Mouse (Mus musculus): ENCODE results near the gene Rbm15.

The Rbm15 gene

DNA sequence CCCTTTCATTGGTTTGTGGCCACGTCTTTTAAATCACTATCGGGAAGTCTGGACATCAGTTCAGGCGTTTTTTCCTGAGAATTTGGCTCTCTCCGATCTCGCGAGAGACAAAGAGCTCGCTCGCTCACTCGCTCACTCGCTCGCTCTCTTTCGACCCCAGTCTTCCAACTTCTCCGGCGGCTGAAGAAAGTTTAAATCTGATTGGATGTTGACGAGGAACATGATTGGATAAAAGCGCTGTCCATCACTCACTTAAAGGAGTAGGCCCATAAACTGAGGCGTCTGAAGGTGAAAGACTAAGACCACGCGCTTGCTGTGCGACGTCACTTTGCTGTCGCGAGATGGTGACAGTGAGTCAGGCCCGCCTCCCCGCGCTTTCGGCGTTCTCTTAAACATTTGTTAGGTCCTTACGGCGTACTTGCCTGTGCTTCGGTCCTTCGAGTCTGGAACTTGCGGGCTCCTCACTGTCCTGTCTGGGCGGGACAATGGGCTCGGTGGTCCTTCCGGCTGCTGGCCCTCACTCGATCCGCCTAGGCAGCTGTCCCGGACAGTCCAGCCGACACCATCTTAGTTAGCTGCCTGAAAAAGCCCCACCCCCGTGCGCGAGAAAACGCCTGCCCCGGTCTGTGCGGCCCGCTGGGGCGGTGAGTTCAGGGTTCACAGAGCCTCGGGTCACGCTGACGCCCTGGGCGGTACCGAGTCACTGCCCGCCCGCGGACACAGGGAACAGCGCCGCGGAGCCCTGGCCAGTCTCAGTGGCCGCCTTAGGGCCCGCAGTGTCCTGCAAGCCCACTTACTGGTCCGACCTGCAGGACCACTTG, at the start of gene Rbm15:
Gene Rbm15 (minus strand): TSS at position 293 of the 821 bp plus-strand sequence.
- peak; percentile 99 for DNase-seq (ENCODE audit: low spot score)

DNA sequence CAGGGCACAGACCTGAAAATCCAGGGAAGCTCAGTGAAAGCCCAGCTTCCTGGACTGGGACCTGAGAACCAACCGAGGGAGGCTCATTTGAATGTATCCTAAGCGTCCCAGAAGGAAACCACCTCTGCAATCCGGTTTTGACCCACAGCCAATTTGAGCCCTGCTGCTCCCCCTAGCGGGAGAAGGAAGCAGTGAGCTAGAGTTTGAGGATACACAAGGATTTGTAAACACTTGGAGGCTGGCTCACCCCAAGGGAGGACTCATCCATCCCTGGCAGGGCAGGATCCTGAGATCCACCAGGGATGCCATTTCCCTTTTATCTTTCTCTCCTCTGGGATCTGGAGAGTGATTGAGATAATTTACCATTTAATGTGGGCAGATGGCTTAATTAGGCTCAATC, 45.9 kb upstream of the Rbm15 start:
- DNase-seq (ENCODE audit: low spot score), result no peak

DNA sequence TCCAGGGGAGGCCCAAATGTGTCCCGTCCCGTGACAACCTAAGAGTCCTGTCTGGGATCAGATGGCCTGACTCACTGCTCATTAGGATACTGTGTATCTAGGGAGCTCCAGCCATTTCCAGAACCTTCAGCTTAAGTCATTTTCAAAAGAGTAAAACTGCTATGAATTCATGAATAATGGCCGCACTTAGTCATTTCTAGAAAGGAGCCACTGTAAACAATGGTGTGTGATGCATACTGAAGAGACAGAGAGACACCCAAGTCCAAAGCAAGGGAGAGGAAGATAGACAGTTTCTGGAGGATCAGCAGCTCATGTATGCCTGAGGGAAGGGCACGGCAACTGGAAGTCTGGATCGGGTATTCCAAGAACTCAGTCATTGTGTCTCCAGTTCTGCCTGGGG, 45.2 kb upstream of the Rbm15 start:
- DNase-seq (ENCODE audit: low spot score), result no peak

DNA sequence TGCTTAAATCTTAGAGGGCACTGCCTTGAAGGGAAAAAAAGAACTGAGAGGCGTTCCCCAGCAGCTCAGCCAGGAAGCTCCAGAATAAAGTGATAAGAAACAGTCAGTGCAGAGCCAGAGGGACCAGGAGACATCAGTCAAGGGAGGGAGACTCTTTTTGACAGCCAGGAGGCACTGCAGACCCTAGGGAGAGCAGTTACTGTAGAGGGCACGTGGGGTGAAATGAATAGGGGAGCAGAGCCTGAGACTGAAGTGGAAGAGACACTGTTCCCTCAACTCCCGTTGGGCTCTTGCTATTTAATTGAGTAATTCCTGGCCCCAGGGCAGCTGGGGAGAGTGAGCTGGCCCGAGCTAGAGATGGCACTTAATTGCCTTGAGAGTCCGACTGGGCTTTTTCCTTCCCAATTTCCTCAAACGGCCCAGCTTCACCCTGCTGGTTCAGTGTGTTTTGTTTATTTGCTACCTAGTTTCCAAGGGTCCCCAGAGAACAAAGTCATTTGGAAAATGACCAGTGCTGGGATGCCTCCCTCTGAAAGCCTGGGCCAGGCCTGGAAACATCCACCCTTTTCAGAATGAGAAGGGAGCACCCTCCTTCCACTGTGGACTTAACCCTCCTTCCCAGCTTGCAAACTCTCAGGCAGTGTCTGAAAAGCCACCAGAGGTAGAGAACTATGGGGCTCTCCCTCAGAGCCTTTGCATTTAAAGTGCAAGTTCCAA, 41.6 kb upstream of the Rbm15 start:
- DNase-seq (ENCODE audit: low spot score), result no peak

DNA sequence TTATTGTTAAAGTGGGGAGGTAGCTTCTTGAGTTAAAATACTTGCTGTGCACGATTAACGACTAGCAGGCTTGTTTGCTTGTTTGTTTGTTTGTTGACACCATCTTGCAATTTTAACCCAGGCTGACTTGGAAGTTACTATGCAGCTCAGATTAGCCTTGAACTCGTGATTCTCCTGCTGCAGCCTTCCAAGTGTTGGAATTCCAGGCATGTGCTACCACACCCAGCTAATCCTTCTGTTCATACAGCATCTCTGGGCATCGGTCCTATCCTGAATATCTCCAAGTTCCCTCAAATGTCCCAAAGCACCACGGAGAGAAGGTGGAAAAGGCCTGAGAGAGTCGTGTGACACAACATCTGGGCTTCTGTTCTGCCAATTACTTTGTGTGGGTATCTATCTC, 35.7 kb upstream of the Rbm15 start:
- DNase-seq (ENCODE audit: low spot score), result no peak

DNA sequence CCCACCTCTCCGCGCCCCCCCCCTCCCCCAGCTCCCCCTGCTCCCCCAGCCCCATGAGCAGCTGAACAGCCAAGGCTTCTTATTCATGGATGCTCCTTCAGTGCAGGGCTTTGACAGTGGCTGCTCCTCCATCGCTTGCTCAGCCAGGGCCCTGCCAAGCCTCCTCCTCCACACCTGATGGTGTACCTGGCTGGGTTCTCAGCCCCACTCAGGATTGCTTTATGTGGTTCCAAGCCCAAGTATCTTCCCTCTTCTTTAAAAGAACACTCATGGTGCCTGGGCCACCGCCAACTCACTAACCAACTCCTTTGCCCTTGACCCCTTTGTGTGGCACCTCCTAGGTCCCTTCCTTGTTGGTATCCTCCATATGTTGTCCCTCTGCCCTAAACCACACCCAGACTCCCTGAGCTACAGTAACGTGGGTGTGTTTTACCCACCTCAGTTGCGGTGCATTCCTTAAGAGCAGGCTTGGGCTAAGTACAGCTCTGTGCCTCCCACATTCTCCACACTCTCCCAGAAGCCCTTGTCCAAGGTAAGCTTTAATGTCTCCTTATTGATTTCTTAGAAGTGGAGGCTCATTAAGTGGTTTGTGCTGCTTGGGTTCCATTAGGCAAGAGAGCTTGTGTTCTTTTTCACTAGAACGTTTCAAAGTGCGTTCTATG, 34.6 kb upstream of the Rbm15 start:
- DNase-seq (ENCODE audit: low spot score), result no peak

DNA sequence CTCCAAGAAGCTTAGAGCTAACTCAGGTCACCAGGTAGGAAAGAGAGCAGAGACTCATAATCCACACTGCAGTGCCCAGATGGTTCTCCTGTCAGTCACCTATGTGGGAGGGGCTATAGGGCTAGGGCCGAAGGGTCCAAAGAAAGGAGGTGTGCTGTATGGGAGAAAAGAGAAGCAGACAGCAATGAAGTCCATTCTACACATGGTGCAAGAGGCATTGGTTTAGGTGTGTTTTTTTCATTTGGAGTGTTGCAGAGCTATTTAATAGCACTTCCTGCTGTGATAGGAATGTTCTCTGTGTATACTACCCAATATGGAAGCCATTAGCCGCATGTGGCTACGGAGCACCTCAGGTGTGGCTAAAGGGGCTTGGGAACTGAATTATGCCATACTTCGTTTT, 31.9 kb upstream of the Rbm15 start:
- no peak for DNase-seq (ENCODE audit: low spot score)

DNA sequence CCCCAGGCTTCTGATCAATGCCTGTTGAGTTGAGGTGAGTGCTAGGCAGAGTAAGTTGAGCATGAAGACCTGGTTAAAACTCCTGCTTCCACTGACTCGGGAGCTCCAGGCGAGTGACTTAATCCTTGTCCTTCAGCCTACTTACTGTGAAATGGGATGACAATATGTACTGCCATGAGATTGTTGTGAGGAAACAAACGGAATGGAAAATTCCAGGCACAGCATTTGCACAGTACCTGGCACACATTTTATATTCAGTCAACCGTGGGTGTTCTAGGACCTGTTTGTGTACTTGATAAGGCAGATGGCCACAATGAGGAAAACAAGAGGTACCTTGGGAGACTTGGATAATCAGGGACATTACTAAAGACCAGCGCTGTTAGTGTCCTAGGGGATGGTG, 29.9 kb upstream of the Rbm15 start:
- DNase-seq (ENCODE audit: low spot score), result no peak

DNA sequence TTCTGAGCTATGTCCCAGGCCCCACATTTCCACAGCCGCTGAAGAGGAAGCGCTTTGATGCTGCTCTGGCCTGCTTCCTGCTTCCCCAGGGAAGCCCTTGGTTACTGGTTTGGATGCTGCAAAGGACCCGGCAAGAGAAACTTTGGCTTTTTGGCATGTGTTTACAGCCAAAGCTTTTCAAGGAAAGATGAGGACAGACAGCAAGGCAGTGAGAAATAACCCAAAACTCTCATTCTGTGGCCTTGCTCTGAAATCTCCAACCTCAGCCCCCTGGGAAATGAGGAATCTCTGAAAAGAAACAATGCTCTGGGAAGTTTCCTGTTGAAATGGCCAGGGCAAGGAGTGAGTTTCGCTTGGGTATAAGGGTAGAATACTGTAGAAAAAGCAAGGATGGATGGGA, 26.9 kb upstream of the Rbm15 start:
- no peak for DNase-seq (ENCODE audit: low spot score)

DNA sequence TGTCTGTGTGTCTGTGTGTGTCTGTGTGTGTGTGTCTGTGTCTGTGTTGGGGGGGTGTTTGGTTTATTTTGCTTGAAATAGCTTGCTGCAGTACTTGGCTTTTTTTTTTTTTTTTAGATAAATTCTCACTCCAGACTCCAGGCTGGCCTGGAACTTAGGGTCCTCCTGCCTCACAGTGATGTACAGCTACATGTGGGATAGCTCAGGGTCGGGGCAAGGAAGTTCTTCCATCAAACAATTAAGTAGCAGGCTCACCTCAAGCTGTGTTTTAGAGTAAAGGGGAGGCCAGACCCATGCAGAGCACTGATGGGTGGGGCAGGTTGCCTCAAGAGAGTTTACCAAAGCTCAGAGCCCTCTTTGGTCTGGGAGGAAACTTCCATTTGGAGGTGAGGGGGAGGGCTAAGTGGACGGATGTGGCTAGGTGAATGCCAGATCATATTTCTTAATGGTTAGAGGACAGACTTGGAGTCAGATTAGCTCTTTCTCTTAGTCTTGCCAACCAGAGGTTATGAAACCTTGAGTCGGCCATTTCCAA, 24.3 kb upstream of the Rbm15 start:
- no peak for DNase-seq (ENCODE audit: low spot score)

DNA sequence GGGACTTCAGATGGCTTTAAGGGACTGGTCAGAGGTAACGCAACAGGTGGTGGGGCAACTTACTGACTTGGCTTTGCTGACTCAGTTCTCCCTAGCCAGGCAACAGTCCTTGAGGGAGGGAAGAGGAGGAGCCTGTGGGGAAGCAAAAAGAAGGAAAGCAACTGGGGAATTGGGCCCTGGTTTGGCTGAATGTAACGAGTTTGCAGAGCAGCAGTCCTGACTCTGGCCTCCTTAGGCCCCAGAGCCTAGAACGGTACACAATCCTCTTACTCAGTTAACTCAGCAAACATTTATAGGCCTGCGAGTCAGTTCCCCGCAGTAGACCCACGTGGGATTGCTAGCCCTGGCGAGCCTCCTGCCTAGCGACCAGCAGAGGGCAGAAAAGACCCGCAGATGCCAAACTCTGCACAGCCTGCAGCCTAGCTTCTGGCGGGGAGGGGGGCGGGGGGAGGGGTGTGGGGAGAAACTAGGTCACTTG, 23.5 kb upstream of the Rbm15 start:
- peak; percentile 56 for DNase-seq (ENCODE audit: low spot score)

DNA sequence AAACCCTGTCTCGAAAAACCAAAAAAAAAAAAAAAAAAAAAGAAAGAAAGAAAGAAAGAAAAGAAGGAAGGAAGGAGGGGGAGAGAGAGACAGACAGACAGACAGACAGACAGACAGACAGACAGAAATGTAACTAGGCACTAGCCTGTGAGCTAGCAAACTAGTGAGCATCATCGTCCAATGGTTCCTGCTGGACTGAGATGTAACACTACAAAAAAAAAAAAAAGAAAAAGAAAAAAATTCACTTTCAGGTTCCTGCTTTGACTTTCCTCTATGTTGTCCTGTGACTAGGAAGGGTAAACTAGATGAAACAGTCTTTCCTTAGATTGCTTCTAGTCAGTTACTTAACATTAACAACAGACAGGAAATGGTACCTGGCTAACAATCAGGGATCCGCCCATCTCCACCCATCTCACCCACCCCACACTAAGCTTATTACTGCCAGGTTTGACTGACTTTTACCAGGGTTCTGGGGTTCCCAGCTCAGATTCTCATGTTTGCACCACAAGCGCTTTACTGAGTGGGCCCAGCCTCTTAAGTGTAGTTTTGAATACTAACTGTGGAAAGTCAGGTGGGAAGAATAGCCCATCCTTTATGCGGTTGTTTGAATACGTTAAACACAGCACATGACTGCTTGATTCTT, 22.3 kb upstream of the Rbm15 start:
- no peak for DNase-seq (ENCODE audit: low spot score)

DNA sequence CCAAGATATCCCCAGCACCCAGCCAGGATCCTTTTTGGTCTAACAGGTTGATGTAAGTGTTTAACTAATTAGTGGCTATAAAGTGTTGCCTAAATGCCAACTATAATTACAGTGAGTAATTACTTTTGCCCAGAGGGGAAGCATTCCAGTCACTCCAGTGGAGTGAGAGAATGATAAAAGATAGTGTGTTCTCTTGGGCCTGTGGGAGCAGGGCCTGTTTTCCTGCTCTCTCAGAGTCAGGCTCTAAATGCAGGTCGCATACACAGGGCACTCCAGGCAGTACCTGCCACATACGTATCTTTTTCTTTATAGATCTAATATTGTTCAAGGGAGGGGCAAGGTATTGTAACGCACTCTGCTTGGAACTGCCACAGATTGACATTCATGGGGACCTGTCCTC, 18.2 kb upstream of the Rbm15 start:
- no peak for DNase-seq (ENCODE audit: low spot score)

DNA sequence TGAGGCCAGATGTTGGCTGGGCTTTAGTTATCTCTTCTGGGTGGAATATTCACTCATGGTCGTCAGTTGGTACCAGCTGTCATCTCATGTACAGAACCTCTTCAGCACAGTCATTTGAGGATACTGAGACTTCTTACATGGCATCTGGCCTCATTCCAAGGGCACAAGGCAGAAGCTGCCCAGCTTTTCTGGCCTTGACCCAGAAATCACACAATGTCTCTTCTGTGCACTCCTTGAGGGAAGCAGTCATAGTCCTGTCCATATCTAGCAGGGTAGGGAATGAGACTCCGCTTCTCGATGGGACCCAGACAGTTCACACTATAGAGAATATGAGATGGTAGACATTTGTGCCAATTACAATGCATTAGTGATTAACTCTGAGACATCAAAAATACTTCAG, 15.5 kb upstream of the Rbm15 start:
- DNase-seq (ENCODE audit: low spot score), result no peak

DNA sequence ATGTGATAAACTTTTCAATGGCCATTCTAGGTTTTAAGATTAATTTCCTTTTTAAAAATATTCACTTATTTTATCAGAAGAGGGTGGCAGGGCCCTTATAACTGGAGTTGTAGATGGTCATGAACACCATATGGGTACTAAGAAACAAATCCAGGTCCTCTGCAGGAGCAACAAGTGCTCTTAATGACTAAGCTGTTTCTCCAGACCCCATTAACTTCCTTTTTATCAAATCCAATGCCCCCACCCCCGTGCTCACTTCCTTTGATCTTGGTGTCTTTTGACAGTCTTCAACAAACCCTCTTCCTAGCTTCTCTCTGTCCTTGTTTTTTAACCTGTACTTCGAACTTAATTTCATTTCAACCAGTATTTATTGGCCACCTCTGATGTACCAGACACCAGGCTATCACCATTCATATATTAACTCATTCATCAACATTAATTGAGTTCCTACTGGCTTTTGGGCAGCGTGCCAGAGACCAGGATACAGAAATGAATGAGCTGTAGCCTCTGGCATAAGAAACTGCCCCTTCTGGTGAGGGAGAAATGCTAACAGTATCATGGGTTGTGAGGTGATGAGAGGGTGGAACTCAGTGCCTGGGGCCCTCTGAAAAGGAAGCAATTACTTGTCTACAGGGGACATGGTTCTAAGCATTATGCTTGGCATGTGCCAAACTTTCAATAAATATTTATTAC, 11.7 kb upstream of the Rbm15 start:
- DNase-seq (ENCODE audit: low spot score), result no peak

DNA sequence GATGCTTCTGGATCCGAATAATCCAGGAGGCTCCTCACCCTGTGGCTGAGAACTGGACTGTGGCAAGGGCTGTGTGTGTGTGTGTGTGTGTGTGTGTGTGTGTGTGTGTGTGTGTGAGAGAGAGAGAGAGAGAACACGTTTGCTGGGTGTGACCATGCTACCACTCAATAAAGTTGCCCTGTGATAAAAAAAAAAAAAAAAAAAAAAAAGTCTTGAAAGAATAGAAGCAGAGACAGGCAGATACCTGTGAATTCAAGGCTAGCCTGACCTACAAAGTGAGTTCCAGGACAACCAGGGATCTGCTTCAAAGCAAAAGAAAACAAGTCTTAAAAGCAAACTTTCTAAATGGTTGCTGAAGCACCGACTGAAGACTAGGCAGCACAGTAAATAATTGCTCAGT, 10.5 kb upstream of the Rbm15 start:
- no peak for DNase-seq (ENCODE audit: low spot score)

DNA sequence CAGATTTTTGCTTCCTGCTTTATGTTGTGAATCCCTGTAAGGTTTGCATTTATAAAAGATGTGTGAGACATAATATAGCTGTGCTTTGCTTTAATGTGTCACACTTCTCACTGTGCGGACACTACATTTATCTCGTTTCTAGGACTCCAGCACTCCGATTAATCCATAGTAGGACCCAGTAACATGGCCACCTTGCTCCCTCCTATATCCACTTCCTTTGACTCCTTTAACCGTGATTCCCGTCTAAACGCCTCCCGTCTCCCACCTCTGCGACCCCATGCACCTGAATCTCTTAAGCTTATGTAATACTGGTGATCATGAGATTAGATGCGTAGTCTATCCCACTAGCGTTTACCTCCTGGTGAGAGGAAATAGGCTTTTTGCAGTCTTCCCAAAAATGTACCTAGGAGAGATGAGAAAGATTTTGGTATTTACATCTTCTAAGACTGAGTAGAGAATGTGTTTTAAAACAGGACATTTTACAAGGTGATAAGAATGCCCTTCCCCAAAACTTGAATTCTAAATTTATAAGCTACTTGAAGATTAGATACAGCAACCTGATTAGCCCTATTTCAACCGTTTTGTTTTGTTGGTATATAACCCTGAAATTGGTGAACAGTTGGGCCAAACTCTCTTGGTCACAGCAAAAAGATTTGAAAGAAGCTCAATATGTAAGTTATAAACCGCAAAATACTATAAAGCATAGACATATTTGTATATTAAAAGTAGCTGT, 895 bp upstream of the Rbm15 start:
- DNase-seq (ENCODE audit: low spot score), result no peak

DNA sequence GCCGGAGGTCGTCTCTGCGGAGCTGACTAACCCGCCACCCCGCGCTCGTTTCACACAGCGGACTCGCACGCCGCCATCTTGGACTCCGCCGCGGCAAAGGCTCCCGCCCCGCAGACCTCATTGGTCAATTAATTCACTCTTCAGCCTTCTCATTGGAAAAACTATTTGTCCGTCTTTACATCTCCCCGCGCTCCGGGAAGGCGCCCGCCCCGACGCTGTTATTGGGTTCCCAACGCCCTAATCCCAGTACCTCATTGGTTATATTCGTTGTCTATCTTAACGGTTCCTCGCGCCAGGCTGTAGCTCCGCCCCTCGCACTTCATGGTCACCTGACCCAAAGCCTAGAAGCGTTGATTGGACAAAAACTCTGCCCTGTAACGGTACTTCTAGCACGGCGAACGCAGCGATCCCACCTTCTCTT, 503 bp downstream of the Rbm15 start:
- peak; percentile 99 for DNase-seq (ENCODE audit: low spot score)

DNA sequence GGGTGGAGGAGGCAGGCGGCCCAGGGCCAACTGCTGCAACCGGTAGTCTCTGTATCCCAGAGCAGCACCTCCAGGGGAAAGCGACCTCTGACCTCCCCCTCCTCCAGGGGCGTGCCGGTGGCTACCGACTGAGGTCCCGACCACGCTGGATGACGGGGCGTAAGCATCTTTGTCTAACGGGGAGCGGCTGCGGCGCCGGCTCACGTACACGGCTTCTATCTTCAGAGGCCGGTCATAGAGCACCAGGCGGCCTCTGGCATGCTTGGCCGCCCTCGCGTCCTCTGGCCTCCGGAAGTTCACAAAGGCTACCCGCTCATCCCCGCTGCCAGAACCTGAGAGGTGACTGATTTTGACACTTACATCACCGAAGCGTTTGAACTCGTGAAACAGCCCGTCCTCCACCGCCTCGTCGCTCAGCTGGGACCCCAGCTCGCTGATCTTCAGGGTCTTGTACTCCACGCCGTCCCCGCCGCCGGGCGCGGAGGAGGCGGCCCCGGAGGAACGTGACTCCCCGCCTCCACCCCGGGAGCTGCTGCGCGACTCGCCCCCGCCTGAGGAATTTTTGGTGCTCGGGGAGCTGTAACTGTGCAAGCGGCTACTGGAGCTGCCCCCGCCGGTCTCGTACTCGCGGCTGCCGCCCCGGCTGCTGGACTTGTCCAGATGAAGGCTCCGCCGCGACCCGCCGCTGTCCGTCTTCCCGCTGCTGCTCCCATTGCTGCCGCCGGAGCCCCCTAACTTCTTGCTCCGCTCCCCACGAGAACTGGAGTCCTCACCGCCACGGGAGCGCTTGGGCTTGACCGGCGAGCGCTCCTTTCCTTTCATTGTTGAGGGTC, 1.1 kb downstream of the Rbm15 start:
- peak; percentile 29 for DNase-seq (ENCODE audit: low spot score)

DNA sequence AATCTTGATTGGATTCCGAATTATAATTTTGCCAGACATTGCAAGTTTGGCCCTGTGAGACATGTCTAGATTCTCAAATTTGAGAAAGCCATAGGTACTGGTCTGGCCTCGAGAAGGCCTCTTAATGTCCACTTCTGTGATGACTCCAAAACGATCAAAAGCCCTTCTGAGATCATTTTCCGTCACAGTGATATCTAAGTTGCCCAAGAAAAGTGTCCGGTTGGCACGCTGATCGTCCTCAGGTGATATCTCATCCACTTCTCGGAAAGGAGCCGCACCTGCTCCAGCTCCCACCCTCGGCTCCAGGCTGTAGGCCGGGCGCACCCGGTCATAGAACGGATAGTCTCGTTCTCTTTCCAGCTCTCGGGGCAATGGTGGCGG, 1.7 kb downstream of the Rbm15 start:
- DNase-seq (ENCODE audit: low spot score), result no peak

All from left cerebral cortex, adult 11 months (tissue).